Mouse (Mus musculus) ES-CJ7 (cell line): ENCODE measurements at regions not wholly inside any gene's neighbourhood (a gene's known extent, or its start where the extent isn't known, plus 50 kb on each side); places are given as distances from the start of the nearest gene placed in this dataset.

Experiments used
- DNase-seq: peaks from one replicate; pipeline ENCODE4 v3.0.0; 2011; ENCODE audit warnings: low read depth, low spot score

DNA sequence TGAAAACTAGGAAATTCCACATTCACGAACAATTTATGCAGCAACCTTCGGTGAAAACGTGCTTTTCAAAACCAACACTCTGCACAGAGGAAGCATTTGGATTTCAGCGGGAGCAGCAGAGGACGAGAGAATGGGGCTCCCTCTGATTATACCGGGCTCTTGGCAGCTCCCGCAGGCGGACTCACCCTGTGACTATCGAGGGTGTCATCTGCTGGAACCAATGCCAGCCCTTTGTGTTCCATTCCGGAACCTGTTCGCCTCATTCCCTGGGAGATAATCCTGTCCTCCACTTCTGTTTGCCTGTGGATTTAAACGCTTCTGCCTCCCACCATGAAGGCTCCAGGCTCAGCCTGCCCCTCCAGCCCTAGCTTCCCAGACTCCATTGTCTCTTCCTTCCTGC, 77.1 kb downstream of the Utp18 start:
- no peak for DNase-seq

DNA sequence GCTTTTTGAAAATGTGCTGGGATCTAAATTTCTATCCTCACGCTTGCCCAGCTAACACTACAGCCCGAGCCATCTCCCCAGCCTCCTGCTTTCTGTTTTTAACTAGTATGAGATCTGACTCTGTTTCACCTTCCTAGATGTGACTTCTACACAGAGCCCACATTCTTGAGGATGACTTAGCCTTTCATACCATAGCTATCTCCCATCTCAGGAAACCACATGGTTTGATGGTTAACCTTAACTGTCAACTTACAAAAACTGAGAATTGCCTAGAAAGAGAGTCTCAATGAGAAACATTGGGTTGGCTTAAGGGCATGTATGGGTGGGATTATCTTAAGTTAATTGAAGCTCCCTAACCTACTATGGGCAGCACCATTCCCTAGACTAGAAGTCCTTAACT, 78.4 kb downstream of the Utp18 start:
- DNase-seq, result no peak

DNA sequence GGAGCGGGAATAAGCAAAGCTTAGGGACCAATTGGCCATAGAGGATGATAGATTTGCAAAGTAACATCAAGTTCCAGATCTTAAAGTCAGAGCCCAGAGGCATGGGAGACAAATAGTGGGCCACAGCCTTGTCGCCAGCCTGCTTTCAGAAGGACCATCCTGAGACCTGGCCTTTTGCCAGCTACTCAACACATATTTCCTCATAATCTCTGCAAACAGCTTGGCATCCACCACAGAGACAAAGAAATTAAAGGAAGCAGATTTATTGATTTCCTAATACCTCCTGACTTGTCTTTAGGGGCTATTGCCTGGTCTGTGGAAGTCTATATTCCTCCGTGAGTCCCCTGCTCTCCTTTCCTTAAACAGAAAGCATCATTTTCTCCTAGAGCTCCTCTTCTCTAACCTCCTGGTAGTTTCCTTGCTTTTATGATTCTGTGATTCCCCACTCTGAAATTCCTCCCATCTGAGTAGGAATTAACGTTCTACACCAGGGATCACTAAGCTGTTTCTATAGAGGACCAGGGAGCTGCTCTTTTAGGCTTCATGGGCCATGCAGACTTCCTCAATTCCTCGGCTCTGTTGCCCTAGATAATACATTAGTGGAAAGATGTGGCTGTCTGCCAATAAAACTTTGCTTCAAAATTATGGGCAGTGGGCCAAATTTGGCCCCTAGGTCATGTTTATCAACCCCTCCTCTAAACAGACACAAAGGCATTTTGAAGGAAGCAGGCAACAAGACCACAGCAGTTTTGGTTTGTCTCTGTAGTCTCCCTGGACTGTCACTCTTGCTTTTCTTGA, 114.2 kb downstream of the Utp18 start:
- DNase-seq, result no peak

DNA sequence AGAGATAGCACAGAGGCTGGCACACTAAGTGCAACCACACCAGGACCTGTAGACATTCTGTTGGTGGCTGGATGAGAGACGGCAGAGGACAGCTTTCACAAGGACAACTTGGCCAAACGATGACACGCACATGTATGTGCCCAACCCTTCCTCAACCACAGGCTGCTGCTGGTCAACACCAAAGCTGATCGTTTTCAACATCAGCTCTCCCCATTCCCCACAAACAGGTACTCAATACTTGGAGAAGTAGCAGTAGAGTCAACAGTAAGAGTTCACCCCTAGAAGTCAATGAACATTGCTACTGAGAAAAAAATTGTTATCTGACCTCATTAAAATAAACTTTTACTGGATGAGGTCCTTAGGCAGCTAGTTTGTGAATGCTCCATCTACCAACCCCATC, 119.6 kb downstream of the Utp18 start:
- DNase-seq, result no peak

DNA sequence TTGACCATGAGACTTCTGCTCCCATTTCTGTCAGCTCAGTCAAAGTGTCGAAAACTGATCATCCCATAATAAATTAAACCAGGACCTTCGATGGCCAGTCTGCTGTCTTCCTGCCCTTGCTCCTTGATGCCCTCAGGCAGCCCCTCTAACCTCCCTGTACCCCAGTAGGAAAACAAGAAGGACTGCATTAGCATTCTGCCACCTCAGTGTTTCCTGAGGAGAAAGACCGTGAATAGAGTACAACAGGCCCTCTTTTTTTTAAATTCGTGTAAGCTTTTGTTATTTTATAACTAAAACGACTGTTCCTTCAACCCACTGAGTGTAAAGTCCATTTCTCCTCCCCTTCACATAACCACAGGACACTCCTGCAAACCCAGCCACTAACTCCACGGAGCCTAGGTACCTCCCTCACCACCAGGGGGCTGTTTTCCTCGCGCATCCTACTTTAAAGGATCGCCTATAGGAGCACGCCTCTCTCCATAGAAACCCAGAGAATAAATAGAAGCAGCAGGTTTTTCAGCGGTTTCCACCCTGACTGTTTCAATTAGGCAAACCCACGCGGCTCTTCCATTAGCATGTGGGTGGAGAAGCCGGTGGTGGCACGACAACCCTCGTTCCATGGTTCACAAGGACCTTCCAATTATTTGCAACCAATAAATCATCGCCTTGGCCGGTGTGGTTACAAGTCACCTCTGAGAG, 122.6 kb downstream of the Utp18 start:
- peak; percentile 58 for DNase-seq

DNA sequence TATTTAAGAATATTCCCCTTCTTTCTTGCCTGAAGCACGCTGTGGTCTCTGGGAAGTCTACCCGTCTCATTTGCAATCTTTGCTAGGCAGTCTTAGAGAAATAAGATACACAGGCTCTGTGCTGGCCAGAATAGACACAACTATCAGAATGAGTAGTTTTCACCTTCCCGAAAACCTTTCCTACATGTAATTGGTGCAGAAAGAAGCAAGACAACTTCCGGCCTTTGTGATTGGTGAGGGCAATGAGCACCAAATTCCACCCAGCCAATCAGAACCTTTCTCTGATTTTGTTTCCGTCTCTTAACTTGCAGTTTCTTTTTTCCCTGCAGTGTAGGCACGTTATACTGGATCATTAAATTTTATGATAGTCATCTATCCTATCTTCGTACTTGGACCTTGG, 127.7 kb downstream of the Utp18 start:
- no peak for DNase-seq

DNA sequence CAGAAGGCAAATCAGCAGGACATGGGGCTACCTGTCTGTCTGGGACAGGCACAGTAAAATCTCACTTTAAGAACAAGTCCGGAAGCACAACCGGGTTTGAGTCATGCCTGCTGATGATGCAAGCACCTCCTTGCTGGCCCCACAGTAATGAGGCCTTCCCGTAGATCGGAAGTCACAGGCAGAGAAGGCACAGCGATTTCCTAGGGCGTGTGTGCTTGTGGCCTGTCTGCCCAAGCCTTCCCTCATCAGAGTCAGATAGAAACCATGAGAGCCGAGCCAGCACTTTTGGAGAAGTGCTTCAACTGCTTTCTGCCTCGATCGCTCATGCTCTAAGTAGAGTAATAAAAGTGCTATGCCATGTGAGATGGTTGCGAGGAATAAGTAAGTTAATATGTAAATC, 148.9 kb downstream of the Utp18 start:
- no peak for DNase-seq

DNA sequence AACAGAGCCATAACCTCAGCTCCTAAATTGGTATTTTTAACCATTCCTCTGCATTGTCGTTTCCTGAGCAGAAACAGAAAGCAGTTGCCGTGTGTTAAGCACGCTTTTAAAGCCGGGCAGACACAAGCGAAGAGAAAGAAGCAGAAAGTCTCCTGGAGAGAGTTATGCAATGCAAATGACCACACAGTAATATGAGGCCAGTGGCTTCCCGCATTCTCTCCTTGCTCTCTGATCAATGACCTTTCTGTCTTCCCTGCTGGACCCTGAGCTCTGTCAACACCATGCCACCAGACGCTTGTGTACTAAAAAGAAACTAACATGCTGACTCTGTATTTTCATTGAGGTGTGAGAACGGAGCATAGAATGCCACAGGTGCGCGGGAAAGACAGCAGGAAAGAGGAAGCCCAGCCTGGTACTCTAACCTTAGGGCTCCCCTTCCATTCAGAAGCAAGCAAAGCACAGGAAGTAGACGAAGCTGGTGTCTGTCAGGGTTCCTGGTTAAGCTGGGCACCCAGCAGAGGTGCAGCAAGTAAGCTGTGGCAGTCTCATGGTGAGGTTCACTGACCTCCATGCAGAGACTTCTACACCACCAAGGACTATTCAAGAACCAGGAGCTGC, 151.9 kb downstream of the Utp18 start:
- no peak for DNase-seq

DNA sequence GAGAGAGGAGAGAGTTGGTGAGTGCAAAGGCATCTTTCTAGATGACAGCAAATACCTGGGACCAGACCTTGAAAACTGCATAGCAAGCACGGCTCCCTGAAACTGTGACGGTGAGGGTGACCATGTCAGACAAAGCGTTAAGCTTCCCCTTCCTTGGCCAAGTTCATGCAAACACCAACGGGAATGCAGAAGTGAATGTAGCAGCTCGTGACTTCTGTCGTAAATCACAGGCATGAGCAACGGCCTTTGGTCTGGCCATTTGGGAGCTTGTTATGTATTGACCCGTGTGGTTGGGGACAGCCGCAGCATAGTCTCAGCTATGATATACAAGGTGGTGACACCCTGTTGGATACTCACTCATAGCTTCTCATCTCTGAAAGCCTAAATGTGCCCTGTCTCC, 156.4 kb downstream of the Utp18 start:
- DNase-seq, result no peak

DNA sequence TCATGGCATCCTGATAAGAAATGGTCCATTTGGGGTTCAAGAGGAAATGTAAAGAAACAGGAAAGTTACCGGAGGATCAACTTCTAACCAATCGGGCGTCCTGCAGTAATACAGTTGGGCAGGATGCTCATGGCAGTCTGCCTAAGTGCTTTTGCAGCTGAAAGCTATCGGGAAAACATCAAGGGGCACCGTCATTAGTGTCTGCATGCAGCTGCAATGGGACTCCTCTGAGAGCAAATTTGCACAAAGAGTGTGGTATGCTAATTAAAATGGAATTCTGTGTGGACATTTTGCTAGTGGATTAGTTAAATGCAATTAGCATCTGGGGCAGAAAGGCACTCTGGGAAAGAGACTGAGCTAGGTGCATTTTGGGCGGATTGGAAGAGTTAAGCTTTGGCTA, 160.3 kb downstream of the Utp18 start:
- DNase-seq, result no peak

DNA sequence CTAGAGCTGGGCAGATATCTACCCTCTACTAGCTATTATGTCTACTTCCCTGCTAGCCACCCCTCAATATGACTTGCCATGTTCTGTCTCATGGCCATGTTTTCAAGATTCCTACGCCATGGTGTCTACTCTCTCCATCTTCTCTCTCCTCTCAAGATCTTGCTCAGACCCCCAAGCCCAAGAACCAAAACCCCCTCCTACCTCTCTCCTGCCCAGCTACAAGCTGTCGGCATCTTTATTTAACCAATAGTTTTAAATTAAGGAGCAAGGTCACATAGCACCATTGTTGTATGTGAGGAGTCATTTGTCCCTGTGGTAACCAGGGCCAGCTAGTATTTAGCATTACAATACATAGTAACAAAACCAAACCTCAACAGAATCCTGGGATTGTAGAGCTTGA, 166.4 kb downstream of the Utp18 start:
- DNase-seq, result peak; percentile 25

DNA sequence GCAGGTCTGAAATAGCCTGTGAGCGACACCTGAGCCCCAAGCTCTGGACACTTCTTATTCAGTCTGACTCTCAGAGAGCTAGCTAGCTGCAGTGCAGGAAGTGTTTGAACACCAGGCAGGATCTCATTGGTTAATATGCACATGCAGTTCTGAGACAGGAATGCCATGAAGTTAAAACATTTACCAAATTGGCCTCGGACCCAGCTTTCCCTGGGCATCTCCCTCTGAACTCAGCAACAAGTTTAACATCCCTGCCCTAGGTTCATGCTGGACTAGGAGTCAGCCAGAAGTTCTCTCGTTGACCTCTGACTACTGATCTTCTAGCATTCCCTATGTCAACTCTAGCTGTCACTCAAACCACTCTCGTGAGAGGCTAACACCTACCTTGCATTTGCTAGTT, 175.9 kb downstream of the Utp18 start:
- no peak for DNase-seq

DNA sequence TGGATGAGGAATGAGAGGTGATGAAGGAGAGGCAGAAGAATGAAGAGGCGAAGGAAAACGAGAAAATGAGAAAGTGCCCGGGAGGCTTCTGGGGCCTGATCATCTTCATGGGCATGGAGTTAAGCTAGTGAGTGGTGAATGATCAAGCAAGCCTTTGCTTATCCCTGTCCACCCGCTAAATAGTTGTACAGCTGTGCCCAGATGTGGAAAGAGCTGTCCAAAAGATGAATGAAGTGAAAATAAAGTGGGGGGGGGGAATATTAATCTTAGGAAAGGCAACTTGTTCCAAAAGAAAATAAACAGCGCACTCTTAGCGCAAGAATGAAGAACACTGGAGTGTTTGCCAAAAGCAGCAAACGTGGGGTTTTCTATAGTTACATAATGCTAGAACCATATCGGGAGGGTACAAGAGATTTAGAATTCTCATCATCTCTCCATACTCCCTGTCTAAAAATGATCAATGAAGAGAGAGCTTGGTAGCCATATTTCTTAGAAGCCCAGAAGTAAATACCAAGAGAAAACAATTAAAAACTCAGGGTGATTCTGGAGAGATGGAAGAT, 188.5 kb downstream of the Utp18 start:
- no peak for DNase-seq

DNA sequence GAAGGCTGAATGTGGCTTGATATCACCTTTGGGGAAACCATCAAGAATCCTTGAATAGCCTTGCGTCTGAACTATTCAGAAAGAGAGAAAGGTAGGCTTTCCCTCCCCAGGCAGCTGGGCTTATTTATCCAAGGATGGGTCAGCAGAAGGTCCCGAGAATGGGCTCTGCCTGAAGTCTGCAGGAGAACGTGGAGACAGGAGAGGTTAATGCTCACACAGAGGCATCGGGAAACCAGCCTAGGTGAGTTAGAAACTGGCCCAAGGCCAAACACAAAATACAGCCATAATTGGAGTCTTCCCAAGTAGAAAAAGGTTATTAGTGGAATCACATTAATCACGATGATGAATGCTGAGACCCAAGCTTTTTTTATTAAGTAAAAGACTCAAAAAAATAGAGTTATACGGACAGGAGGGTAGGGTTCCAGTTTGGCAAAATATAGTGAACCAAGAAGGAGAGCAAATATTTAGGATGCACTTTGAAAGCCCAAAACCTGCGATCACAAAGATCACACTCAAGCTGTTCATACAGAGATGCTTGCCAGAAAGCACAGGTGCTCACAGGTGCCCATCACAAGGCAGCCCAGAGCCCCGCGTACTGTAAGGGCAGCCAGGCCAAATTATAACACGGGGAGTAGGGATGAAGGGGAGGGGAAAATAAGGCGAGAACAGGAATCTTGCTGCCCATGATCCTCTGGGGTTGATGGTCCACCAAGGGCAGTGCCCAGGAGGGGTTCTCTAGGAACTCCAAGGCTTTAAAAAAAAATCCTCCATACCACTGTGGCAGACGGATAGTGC, 189.3 kb downstream of the Utp18 start:
- no peak for DNase-seq

DNA sequence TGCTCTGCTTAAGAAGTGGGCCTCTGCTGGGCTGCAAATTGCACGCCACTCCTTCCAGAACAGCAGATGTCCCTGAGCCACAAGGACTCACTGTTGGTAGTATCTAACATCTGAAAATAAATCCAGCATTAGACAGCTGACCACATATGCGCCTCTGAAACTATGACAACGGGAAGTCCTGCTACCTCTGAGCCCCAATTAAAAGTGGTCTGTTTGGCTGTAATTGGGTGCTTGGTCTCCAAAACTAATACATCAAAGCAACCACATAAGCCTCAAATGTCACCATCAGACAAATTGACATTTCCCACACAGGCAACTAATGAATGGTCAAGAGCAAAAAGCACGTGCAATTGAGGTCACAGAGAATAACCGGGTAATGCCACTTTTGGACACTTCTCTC, 201.9 kb downstream of the Utp18 start:
- no peak for DNase-seq

DNA sequence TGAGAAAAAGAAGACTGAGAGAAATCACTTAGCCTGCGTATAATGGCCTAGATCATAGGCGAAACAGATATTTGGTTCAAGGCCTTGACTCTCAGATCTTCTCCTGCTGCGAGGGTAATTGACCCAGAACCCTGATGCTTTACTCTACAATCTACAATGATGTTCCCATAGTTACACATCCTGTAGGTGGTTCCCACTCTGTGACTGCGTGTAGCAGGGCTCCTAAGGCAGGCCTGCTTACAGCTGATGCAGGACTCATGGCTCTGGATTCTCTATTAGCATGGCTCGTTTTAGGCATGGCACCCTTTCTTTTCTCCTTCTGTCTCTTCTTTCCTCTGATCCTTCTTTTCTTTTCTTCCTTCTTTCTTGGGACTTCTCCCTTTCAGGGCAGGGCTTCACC, 209.3 kb downstream of the Utp18 start:
- no peak for DNase-seq

DNA sequence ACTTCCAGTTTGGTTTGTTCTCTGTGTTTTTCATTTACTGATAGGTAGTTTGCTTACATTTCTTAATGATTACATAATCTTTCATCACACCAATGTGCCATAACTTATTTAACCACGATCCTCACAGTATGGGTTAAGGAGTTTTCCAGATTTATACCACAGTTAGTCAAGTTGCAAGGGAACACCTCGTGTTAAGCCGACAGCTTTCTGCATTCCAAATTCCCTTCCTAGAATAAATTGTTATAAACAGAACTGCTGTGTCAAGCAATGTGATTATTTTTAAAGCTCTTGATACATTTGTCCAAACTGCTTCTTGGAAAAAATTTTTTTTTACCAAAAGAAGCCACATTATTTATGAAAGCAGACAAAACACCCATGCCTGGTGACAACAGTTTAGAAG, 213.5 kb downstream of the Utp18 start:
- DNase-seq, result no peak

DNA sequence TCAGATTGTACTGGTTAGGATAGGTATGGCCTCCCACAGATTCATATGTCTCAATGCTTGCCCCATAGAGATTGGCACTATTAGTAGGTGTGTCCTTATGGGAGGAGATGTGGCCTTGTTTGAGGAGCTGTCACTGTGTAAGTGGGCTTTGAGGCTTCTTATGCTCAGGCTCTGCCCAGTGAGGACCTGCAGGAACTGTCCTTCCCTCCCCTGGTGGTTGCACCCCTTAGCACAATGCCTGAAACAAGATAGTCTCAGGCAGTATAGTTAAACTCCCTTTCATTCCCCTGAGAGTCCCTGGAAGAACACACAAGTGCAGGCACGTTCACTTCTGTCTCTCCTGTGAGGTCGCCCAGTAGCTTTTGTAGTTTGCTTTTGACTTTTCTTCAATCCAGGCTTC, 223.9 kb downstream of the Utp18 start:
- no peak for DNase-seq

DNA sequence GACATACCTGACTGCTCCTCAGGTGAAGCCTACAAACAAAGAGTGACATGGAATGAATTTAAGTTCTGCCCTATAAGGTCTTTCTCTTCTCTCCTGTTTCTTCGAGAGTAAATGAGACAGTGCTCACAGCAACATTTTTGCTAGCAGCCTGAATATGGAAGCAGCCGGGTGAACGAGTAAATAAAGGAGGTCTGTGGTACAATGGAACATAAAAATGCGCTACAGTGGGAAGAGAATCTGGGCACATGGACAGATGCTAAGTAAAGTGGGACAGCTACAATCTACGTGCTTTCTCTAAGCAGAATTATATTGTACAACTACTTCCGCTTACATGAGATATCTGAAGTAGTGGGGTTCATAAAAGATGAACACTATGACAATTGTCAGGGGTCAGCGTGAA, 225.2 kb downstream of the Utp18 start:
- DNase-seq, result no peak

DNA sequence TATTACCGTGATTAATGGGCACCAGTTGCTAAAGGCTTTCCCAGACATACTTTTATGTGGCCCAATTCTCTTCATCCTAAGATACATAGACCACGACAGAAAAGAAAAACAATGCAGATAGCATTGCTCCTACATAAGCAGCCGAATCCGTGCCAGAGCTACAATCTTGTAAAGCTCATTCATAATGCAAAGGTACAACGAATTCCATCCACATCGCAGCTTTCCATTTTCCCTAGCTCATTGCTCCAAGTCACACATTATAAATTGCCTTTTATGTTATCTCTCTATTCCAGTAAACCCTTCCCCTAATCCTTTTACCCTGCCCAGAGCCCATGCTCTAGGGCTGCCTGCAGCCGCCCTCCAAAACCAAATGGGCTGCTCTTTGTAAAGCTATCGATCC, 226.8 kb downstream of the Utp18 start:
- DNase-seq, result no peak

DNA sequence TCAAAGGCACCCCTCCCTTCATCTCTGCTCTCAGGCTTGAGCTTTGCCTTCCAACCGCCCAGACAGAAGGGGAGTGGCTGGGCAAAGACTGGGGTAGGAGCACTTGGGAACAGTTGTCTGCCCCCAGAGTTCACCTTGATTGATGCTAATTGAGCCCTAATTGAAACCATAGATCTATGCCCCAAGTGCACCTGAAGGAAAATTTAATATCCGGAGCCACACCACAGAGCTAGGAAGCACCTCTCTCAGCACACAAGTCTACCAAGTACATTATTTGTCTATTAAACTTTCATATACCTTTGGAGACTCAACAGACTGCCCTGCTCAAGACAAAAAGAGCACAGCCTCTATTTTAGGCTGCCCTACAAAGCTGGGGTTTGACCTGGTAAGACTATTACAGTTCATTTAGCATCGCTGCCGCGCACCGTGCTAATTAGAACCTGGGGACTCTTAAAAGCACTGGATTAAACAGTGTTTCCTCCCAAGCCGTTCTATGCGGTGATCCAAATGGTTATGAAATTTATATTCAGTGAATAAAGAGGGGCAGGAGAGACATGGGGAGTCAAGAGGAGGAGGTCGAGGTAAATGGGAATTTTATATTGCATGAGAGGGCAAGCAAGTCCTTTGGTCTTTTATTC, 229.8 kb downstream of the Utp18 start:
- no peak for DNase-seq
